Mouse (Mus musculus) cortical plate, adult 2 months (tissue): Measurements from ENCODE around the gene Ldhd.

Experiments
- CTCF ChIP-seq: fragments of 200-500 bp; IDR thresholded peaks from 2 replicates; pipeline ENCODE4 v1.5.1; 2011; ENCODE audit warnings: mild to moderate bottlenecking, control low read depth, low read length; ENCODE audit not compliant: insufficient read depth; ENCODE audit errors: extremely low read depth
- POLR2A ChIP-seq: fragments of 200-500 bp; IDR thresholded peaks from 2 replicates; pipeline ENCODE4 v1.6.1; 2011; ENCODE audit warnings: mild to moderate bottlenecking, low read length, control low read depth; ENCODE audit not compliant: insufficient read depth; ENCODE audit errors: extremely low read depth

GRCm38 (mm10) chr8:111587545-111588094 lies 42.6 kb downstream of the Ldhd start:
- TF ChIP-seq POLR2A (no peak), CTCF (no peak)
